Mouse (Mus musculus) kidney, embryonic 16.5 days (tissue): Measurements from ENCODE around the gene Rfx4. TPM values are rescaled to one million over a fixed set of nuclear protein-coding genes. Genes with fewer than 3 reads are reported as not detected.

Experiments
- ATAC-seq: fragments of 200-750 bp; cut with Nextera tagmentation; 2 replicates; pipeline ENCODE4 v1.8.0; 2017; ENCODE audit warnings: moderate TSS enrichment; ENCODE audit not compliant: low FRiP score, low TSS enrichment
- H3K27ac ChIP-seq: fragments of 300-500 bp; sonication (generic); 2 replicates; pipeline ENCODE4 v1.5.1; 2014; ENCODE audit warnings: low read length
- H3K27me3 ChIP-seq: fragments of 300-500 bp; sonication (generic); 2 replicates; pipeline ENCODE4 v1.6.1; 2014; ENCODE audit warnings: low read length, control low read depth, mixed read lengths; ENCODE audit not compliant: insufficient read depth
- H3K36me3 ChIP-seq: fragments of 300-500 bp; sonication (generic); 2 replicates; pipeline ENCODE4 v1.6.1; 2014; ENCODE audit warnings: low read length, control low read depth, mixed read lengths; ENCODE audit not compliant: insufficient read depth
- H3K4me1 ChIP-seq: fragments of 300-500 bp; sonication (generic); 2 replicates; pipeline ENCODE4 v1.6.1; 2014; ENCODE audit warnings: low read length, control low read depth, mixed read lengths; ENCODE audit not compliant: insufficient read depth
- H3K4me2 ChIP-seq: fragments of 300-500 bp; sonication (generic); replicated peaks from 2 replicates; pipeline ENCODE4 v1.6.1; 2014; ENCODE audit warnings: low read depth, low read length
- H3K4me3 ChIP-seq: fragments of 300-500 bp; sonication (generic); 2 replicates; pipeline ENCODE4 v1.5.1; 2014; ENCODE audit warnings: mild to moderate bottlenecking, low read length
- H3K9ac ChIP-seq: fragments of 300-500 bp; sonication (generic); replicated peaks from 2 replicates; pipeline ENCODE4 v1.6.1; 2014; ENCODE audit warnings: low read length
- H3K9me3 ChIP-seq: fragments of 300-500 bp; sonication (generic); 2 replicates; pipeline ENCODE4 v1.6.1; 2016; ENCODE audit warnings: low read length, control low read depth
- WGBS: fragments of 180-500 bp; shearing (Covaris S2); extraction: QIAGEN DNeasy Blood & Tissue Kit; methylation state at CpG from one replicate; pipeline ENCODE4 v1.1.7; 2014; 5-methylcytosine and 5-hydroxymethylcytosine counted together
- polyA plus RNA-seq: library from polyadenylated mRNA; unstranded; fragments of >200 nt; fragmentation: Nextera tagmentation; extraction: Ambion mirVana; gene quantifications from 2 replicates; pipeline ENCODE4 v1.2.1, GENCODE M21; 2015

Rfx4 gene
- polyA plus RNA-seq, 1 experiment from 2014 or later: 0.20 TPM

DNA sequence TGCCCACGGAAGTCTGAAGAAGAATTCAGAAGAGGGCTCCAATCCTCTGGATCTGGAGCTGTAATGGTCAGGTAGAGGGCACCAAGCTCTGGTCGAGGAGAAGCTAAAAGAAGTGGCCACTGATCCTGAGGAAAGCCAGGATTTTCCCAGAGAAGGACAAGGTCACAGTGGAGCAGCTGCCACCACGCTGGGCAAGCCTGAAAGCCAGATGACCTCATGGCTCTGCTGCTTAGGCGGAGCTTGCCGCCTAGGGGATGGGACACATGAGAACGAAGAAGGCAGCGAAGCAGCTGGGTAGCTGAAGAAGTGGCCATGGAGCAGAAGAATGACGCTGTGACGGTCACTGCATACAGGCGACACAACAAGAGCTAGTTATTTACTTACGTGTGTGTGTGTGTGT, 99.6 kb downstream of the Rfx4 start:
- H3K27me3 ChIP-seq: no peaks in the 10 kb centered on the region
- no peak overlapping the region for H3K27ac ChIP-seq
- H3K9ac ChIP-seq: no peak overlapping the region
- H3K36me3 ChIP-seq: no peaks in the 10 kb centered on the region
- H3K4me3 ChIP-seq: no peak overlapping the region
- H3K4me2 ChIP-seq: no peak overlapping the region
- 72% methylated on average over 11 of the region's 11 CpGs for WGBS
- no peaks in the 10 kb centered on the region for H3K9me3 ChIP-seq
- peaks cover 6% of the 10 kb centered on the region; the same call in 1 of the 2 replicates for H3K4me1 ChIP-seq
- ATAC-seq: no peak

DNA sequence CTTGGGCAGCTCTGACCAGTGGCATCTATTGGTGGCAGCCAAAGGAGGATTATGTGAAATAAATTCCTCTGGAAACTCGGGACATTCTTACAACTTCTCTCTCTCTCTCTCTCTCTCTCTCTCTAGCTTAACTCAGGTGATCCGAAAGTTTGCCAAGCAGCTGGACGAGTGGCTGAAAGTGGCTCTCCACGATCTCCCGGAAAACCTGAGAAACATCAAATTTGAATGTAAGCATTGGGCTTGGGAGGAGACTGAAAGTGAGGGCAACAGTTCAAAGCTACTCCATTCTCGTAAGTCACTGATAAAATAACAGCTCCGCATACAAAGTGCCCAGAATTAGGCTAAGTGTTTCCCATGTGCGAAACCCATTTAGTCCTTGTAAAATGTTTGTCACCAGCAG, 102.5 kb downstream of the Rfx4 start:
- ATAC-seq: no peak
- no peak overlapping the region for H3K27ac ChIP-seq
- 64% methylated on average over 8 of the region's 8 CpGs for WGBS

DNA sequence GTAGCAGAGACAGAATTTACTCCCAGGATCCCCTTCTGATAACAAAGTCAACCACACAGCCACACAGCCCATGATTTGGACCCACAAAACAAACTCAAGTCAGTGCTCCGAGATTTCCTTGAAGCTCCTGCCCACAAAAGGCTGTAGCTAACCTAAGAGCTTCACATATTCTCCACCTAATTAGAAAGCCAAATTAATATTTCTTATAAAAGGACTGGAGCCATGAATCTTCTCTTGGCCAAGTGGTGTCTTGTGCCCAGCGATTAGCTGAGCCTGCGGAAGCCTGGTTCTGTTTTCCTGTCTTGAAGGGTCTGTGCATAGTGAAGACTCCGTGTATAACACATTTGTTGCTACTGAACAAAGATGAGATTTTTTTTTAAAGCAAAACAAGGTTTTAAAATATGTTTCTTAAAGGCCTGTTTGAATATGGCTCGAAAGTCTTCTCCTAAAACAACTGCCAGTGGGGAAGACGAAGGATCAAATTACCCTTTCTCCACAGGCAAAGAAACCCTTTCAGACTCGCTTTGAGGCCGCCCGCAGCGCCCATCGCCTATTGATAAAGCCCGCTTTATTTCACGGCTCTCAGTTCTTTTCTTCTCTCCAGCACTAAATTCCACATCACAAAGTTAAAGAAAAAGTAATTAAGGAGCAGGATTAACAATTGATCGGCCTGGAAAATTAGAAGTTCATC, 103.1 kb downstream of the Rfx4 start:
- WGBS: 26% methylated on average over 14 of the region's 14 CpGs
- ATAC-seq: no peak
- H3K27ac ChIP-seq: no peak overlapping the region
- no peak overlapping the region for H3K4me2 ChIP-seq
- no peaks in the 10 kb centered on the region for H3K27me3 ChIP-seq
- no peak overlapping the region for H3K4me3 ChIP-seq
- no peaks in the 10 kb centered on the region for H3K36me3 ChIP-seq
- H3K9me3 ChIP-seq: no peaks in the 10 kb centered on the region
- no peaks in the 10 kb centered on the region for H3K4me1 ChIP-seq
- no peak overlapping the region for H3K9ac ChIP-seq

More for the DNA sequence above, 102.5 kb downstream of the Rfx4 start:
- Histone ChIP-seq H3K4me1 (no peaks in the 10 kb centered on the region), H3K4me3 (no peak overlapping the region), H3K4me2 (no peak overlapping the region), H3K36me3 (no peaks in the 10 kb centered on the region), H3K9ac (no peak overlapping the region), H3K27me3 (no peaks in the 10 kb centered on the region), H3K9me3 (no peaks in the 10 kb centered on the region)

DNA sequence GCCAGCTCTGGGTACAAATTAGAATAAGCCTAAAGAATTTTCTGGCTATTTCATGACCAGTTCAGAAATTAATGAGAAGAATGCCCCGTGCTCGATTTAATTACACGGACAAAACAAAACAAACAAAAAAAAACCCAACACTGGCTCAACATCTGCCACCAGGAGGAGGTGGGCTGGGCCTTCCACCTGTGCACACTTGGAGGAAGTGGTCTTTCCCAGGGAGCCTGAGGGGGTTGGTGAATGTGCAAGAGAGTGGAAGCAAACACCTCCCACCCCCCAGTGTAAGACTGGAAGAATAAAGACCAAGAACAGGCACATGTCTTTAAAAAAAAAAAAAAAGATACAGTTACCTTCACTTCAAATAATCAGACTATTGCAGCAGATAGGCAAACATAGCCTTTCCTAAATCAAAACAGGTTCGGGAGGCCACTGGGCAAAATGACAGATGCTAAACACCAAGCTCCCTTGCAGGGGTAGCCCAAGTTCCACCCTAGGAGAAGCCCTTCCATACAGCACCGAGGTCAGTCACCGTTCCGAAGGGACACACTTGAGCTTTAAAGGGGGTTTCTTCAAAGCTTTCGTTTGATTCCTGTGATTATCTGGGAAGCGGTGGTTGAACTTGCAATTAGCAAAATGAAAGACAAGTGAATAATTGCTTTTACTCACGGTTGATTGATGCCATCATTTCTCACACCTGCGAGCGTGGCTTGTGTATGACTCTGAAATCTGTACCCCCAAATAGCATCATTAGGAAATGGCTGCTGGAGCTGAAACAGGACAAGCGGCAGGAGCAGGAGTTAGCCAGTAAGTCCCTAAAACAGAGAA, 103.9 kb downstream of the Rfx4 start:
- no peak overlapping the region for H3K27ac ChIP-seq
- ATAC-seq: no peak
- no peak overlapping the region for H3K4me3 ChIP-seq
- 37% methylated on average over 13 of the region's 13 CpGs for WGBS
- H3K27me3 ChIP-seq: no peaks in the 10 kb centered on the region
- no peaks in the 10 kb centered on the region for H3K4me1 ChIP-seq
- H3K36me3 ChIP-seq: no peaks in the 10 kb centered on the region
- no peak overlapping the region for H3K9ac ChIP-seq
- H3K4me2 ChIP-seq: no peak overlapping the region
- H3K9me3 ChIP-seq: no peaks in the 10 kb centered on the region

DNA sequence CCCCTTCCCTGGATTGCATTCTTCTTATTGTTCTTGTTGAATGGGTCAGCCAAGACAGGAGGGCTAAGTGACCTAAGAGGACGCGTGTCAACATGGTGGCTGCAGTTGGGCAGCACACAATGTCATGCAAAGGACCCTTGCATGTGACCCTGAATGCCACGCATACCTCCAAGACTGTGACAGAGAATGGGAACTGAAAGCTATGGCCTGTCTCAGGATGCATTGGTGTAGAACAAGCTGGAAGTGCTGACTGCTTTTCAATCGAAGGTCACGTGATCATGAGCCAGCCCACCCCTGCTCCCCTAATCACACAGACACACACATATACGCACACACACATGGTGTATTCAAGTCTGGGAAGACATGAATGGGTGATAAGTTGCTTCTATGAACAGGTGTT, 107.6 kb downstream of the Rfx4 start:
- Histone ChIP-seq H3K4me1 (no peaks in the 10 kb centered on the region), H3K36me3 (no peaks in the 10 kb centered on the region), H3K27ac (no peak overlapping the region), H3K4me2 (no peak overlapping the region), H3K4me3 (no peak overlapping the region), H3K9ac (no peak overlapping the region), H3K9me3 (no peaks in the 10 kb centered on the region), H3K27me3 (no peaks in the 10 kb centered on the region)
- WGBS: 91% methylated on average over 6 of the region's 6 CpGs
- ATAC-seq: no peak

DNA sequence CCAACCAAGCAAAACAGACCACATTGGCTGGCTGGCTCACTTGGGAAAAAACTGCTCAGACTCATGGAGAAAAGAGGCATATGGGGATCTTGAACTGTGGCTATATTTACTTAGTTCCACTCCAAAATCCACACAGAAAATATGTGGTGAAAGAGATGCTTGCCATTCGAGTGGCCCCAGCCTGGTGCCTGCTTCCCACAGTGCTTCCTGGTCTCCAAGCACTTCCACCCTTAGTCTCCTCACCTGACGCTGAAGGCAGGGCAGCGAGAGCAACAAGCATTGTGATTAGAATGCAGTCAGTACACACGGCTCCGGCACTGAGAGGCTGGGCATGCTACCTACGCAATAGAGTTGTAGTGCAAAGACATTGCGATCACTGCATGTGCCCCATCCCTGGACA, 111.7 kb downstream of the Rfx4 start:
- H3K27me3 ChIP-seq: no peaks in the 10 kb centered on the region
- H3K27ac ChIP-seq: no peak overlapping the region
- no peaks in the 10 kb centered on the region for H3K36me3 ChIP-seq
- WGBS: 83% methylated on average over 7 of the region's 7 CpGs
- H3K4me2 ChIP-seq: no peak overlapping the region
- H3K9ac ChIP-seq: no peak overlapping the region
- no peaks in the 10 kb centered on the region for H3K9me3 ChIP-seq
- no peak for ATAC-seq
- H3K4me1 ChIP-seq: no peaks in the 10 kb centered on the region
- H3K4me3 ChIP-seq: no peak overlapping the region

DNA sequence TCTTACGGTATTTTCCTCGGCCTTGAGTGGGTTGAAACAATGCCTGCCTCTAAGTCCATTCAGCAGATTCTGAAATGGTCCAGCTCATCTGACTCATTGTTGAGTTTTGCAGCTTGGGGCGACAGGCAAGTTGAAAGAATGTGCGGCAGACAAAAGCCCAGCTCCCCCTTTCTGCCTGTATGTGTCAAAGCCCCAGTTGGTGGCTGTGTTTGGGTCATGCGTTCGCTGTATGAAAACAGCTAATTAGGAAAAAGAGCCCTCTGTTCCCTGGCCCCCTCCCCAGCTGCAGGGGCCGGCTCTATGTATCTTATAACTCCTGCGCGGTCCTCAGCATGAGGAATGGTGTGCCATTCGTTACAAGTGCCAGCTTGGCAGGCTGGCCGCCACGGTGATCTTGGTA, 115.4 kb downstream of the Rfx4 start:
- Histone ChIP-seq H3K27ac (no peak overlapping the region), H3K4me3 (no peak overlapping the region), H3K9ac (no peak overlapping the region), H3K36me3 (no peaks in the 10 kb centered on the region), H3K27me3 (no peaks in the 10 kb centered on the region), H3K9me3 (no peaks in the 10 kb centered on the region), H3K4me2 (no peak overlapping the region), H3K4me1 (no peaks in the 10 kb centered on the region)
- ATAC-seq: no peak
- 73% methylated on average over 12 of the region's 12 CpGs for WGBS

DNA sequence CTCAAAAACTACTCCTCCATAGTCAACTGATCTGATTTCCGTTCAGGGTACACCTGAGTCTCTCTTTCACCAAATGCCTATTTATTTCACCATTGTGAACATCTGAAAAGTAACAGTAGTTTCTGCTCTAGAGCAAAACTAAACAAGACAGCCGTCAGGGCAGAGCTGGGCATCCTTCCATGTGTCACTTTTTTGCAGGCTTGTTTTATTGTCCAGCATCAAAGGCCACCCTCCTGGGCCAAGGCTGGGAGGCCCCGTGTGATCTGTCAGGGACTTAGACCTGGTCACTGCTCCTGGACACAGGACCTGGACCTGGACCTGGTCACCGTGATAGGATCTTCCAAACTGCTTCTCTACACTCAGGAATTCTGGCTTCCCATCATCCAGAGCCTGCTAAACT, 116.1 kb downstream of the Rfx4 start:
- 44% methylated on average over 4 of the region's 4 CpGs for WGBS
- Histone ChIP-seq H3K9me3 (no peaks in the 10 kb centered on the region), H3K4me2 (no peak overlapping the region), H3K4me3 (no peak overlapping the region), H3K27ac (no peak overlapping the region), H3K27me3 (no peaks in the 10 kb centered on the region), H3K9ac (no peak overlapping the region), H3K36me3 (no peaks in the 10 kb centered on the region), H3K4me1 (no peaks in the 10 kb centered on the region)
- ATAC-seq: no peak

DNA sequence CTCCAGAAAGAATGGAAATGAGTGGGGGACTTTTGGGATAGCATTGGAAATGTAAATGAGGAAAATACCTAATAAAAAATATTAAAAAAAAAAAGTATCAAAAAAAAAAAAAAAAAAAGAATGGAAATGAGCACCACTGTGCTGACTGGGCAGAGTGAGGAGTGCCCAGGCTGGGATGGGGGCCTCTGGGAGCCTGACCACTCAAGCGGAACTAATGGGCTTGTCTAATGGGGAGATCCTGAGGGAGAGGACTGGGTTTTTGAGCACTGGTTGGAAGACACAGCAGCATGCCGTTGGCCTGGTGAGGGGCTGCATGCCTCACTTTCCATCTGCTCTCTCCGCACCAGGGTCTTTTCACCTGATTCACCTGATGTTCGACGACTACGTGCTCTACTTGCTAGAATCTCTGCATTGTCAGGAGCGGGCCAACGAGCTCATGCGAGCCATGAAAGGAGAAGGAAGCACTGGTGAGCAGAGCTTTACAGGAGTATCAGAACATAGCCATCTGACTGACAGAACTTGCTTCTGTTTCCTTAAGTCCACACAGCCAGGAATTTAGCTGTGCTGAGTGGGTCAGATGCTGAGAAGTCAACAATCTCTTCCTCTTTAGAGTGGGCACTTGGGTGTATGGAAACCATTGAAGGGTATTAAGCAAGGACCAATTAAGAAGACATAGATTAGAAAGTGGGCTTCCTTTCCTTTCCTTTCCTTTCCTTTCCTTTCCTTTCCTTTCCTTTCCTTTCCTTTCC, 124.1 kb downstream of the Rfx4 start:
- peaks cover 3% of the 10 kb centered on the region; the same call in 1 of the 2 replicates for H3K4me1 ChIP-seq
- ATAC-seq: peak; percentile 79
- H3K4me2 ChIP-seq: no peak overlapping the region
- H3K9ac ChIP-seq: no peak overlapping the region
- no peaks in the 10 kb centered on the region for H3K9me3 ChIP-seq
- H3K4me3 ChIP-seq: no peak overlapping the region
- no peaks in the 10 kb centered on the region for H3K27me3 ChIP-seq
- no peaks in the 10 kb centered on the region for H3K36me3 ChIP-seq
- 60% methylated on average over 9 of the region's 9 CpGs for WGBS
- no peak overlapping the region for H3K27ac ChIP-seq
